Comparison of ENCODE assay signal across 23 mouse cellular contexts in genomic region chr3:154992678-154993077, GRCm38 (mm10).
DNase-seq lines count a peak whose midpoint lies in the region; ATAC-seq lines count a peak whose summit lies in the region.
"Had no signal": no experiment of that assay in that cellular context is flagged by ENCODE, and none has a peak within 500 bp of the region (broad histone marks: within the 10 kb centered on the region; RNA-seq: fewer than 3 reads in every experiment).

No protein-coding gene starts in this region.

- peak; percentile 65 for ATAC-seq in intestine, embryonic 15.5 days
- peak; percentile 87 for ATAC-seq in intestine, embryonic 16.5 days
- ATAC-seq: forebrain, embryonic 14.5 days had no signal

- no peak overlapping the region for H3K4me2 ChIP-seq in intestine, embryonic 15.5 days (replicated peaks)
- no peak overlapping the region for H3K4me2 ChIP-seq in intestine, embryonic 16.5 days (ENCODE audit: low read depth, low read length)
- H3K4me2 ChIP-seq: embryonic facial prominence, embryonic 13.5 days; embryonic facial prominence, embryonic 15.5 days; forebrain, embryonic 12.5 days had no signal

- H3K4me1 ChIP-seq in intestine, embryonic 15.5 days (replicated peaks), result no peaks in the 10 kb centered on the region
- H3K4me1 ChIP-seq in intestine, embryonic 16.5 days (ENCODE audit: control insufficient read depth, insufficient read depth, low read length), result no peaks in the 10 kb centered on the region
- H3K4me1 ChIP-seq: embryonic facial prominence, embryonic 13.5 days; embryonic facial prominence, embryonic 15.5 days; forebrain, embryonic 10.5 days; forebrain, embryonic 12.5 days had no signal

- H3K4me3 ChIP-seq in intestine, embryonic 15.5 days (replicated peaks), result no peak overlapping the region
- no peak overlapping the region for H3K4me3 ChIP-seq in intestine, embryonic 16.5 days (ENCODE audit: low read length)
- H3K4me3 ChIP-seq: embryonic facial prominence, embryonic 13.5 days; embryonic facial prominence, embryonic 15.5 days; erythroblast, embryonic 14.5 days; forebrain, embryonic 10.5 days; forebrain, embryonic 12.5 days had no signal

- peak; percentile 31 for DNase-seq in kidney, adult 9 months
- DNase-seq in kidney, postnatal 25 days, result no peak
- DNase-seq in large intestine, adult 2 months (ENCODE audit: low read depth, low spot score), result peak; percentile 38
- no peak for DNase-seq in left cerebral cortex, postnatal 10 days (ENCODE audit: extremely low spot score in 1 of 2, low spot score in 2 of 2)
- DNase-seq in frontal cortex, postnatal 36 days (ENCODE audit: low spot score in 2 of 2), result no peak
- DNase-seq: adrenal gland, adult 2 months; adrenal gland, postnatal 10 days; adrenal gland, postnatal 25 days; cerebellum, adult 11 months; cerebellum, adult 18-20 months; cerebellum, adult 8-10 months; cerebellum, adult 9-11 months; cerebellum, postnatal 14 days; cerebellum, postnatal 36 days; embryo, embryonic 11 days had no signal

- H3K27ac ChIP-seq in intestine, embryonic 15.5 days, result no peak overlapping the region
- H3K27ac ChIP-seq in intestine, embryonic 16.5 days (ENCODE audit: low read length), result no peak overlapping the region
- H3K27ac ChIP-seq: embryonic facial prominence, embryonic 13.5 days; embryonic facial prominence, embryonic 15.5 days; forebrain, embryonic 10.5 days; forebrain, embryonic 12.5 days had no signal

- no peaks in the 10 kb centered on the region for H3K27me3 ChIP-seq in intestine, embryonic 15.5 days (replicated peaks)
- H3K27me3 ChIP-seq in intestine, embryonic 16.5 days (replicated peaks; ENCODE audit: control insufficient read depth, insufficient read depth, low read length), result no peaks in the 10 kb centered on the region
- H3K27me3 ChIP-seq: embryonic facial prominence, embryonic 13.5 days; embryonic facial prominence, embryonic 15.5 days; forebrain, embryonic 12.5 days had no signal

- no peaks in the 10 kb centered on the region for H3K9me3 ChIP-seq in intestine, embryonic 15.5 days
- no peaks in the 10 kb centered on the region for H3K9me3 ChIP-seq in intestine, embryonic 16.5 days (ENCODE audit: control insufficient read depth, low read length)
- H3K9me3 ChIP-seq: embryonic facial prominence, embryonic 13.5 days; embryonic facial prominence, embryonic 15.5 days; forebrain, embryonic 10.5 days; forebrain, embryonic 12.5 days had no signal

- H3K36me3 ChIP-seq in intestine, embryonic 15.5 days, result no peaks in the 10 kb centered on the region
- H3K36me3 ChIP-seq in intestine, embryonic 16.5 days (ENCODE audit: control insufficient read depth, insufficient read depth, low read length), result no peaks in the 10 kb centered on the region
- H3K36me3 ChIP-seq: embryonic facial prominence, embryonic 13.5 days; embryonic facial prominence, embryonic 15.5 days; forebrain, embryonic 10.5 days; forebrain, embryonic 12.5 days had no signal

- H3K9ac ChIP-seq in intestine, embryonic 15.5 days, result no peak overlapping the region
- no peak overlapping the region for H3K9ac ChIP-seq in intestine, embryonic 16.5 days (ENCODE audit: low read depth, low read length)
- H3K9ac ChIP-seq: embryonic facial prominence, embryonic 13.5 days; embryonic facial prominence, embryonic 15.5 days; forebrain, embryonic 12.5 days had no signal

- intact Hi-C loops in left cerebral cortex, postnatal 10 days (cut with DNase I), result no loop called here

Comparison
In these comparisons a context has a peak if more than half of its experiments do, and no peak if none do; other contexts are left out.
1. DNase-seq: peak in kidney, adult 9 months (single experiment) and large intestine, adult 2 months (single experiment); none in kidney, postnatal 25 days (0 of 2), left cerebral cortex, postnatal 10 days (0 of 2) and frontal cortex, postnatal 36 days (0 of 2).